Mouse (Mus musculus) limb, embryonic 14.5 days (tissue): ENCODE measurements around the gene Parg. TPM values are rescaled to one million over a fixed set of nuclear protein-coding genes. Genes with fewer than 3 reads are reported as not detected.
"Not testable (repeated sequence)": the region's sequence is repeated elsewhere in the genome, so short reads cannot be mapped to it uniquely, and the experiment has no call there.

ENCODE experiments used
- ATAC-seq: fragments of 200-750 bp; cut with Nextera tagmentation; 2 replicates; pipeline ENCODE4 v1.8.0; 2017; ENCODE audit warnings: low read depth, moderate number of reproducible peaks, moderate TSS enrichment; ENCODE audit not compliant: low FRiP score
- DNase-seq: peaks from one replicate; pipeline ENCODE4 v3.0.0-alpha.2; 2015; ENCODE audit warnings: low spot score
- H3K27ac ChIP-seq: fragments of 300-500 bp; sonication (generic); replicated peaks from 2 replicates; pipeline ENCODE4 v1.5.1; 2014; ENCODE audit warnings: low read depth, mild to moderate bottlenecking, low read length, moderate library complexity, mixed read lengths
- H3K27me3 ChIP-seq: fragments of 300-500 bp; sonication (generic); 2 replicates; pipeline ENCODE4 v1.6.1; 2014; ENCODE audit warnings: low read length, mixed read lengths; ENCODE audit not compliant: control insufficient read depth, insufficient read depth
- H3K36me3 ChIP-seq: fragments of 300-500 bp; sonication (generic); 2 replicates; pipeline ENCODE4 v1.6.1; 2014; ENCODE audit warnings: mild to moderate bottlenecking, low read length, moderate library complexity, mixed read lengths; ENCODE audit not compliant: control insufficient read depth, insufficient read depth
- H3K4me1 ChIP-seq: fragments of 300-500 bp; sonication (generic); 2 replicates; pipeline ENCODE4 v1.6.1; 2014; ENCODE audit warnings: antibody characterized with exemption, low read length, mixed read lengths; ENCODE audit not compliant: control insufficient read depth, insufficient read depth
- H3K4me2 ChIP-seq: fragments of 300-500 bp; sonication (generic); replicated peaks from 2 replicates; pipeline ENCODE4 v1.6.1; 2014; ENCODE audit warnings: low read depth, mild to moderate bottlenecking, low read length, moderate library complexity; ENCODE audit not compliant: severe bottlenecking
- H3K4me3 ChIP-seq: fragments of 300-500 bp; sonication (generic); replicated peaks from 2 replicates; pipeline ENCODE4 v1.5.1; 2014; ENCODE audit warnings: low read length
- H3K9ac ChIP-seq: fragments of 300-500 bp; sonication (generic); 2 replicates; pipeline ENCODE4 v1.6.1; 2014; ENCODE audit warnings: mild to moderate bottlenecking, low read depth, low read length, moderate library complexity; ENCODE audit not compliant: severe bottlenecking
- H3K9me3 ChIP-seq: fragments of 300-500 bp; sonication (generic); 2 replicates; pipeline ENCODE4 v1.6.1; 2016; ENCODE audit warnings: low read length; ENCODE audit not compliant: control insufficient read depth
- POLR2A ChIP-seq: fragments of 200-500 bp; IDR thresholded peaks from 2 replicates; pipeline ENCODE4 v1.8.0; 2012; ENCODE audit warnings: inconsistent platforms, mild to moderate bottlenecking, moderate library complexity, borderline replicate concordance; ENCODE audit not compliant: insufficient read depth, insufficient read length; ENCODE audit errors: extremely low read depth
- WGBS: fragments of 180-500 bp; shearing (Covaris S2); extraction: QIAGEN DNeasy Blood & Tissue Kit; methylation state at CpG from one replicate; pipeline ENCODE4 v1.1.7; 2014; 5-methylcytosine and 5-hydroxymethylcytosine counted together
- polyA plus RNA-seq, 2 experiments: library from polyadenylated mRNA; depleted of rRNA in 1 of 2; stranded (reverse) in 1 of 2; unstranded in 1 of 2; fragments of >200 nt; fragmentation: Nextera tagmentation in 1 of 2; extraction: Ambion mirVana in 1 of 2; gene quantifications; 2 replicates each; pipeline versions ENCODE4 v1.2.1 to v1.2.3; 2012 to 2014

The Parg gene
- polyA plus RNA-seq, 2 experiments, result 19.5 to 44.5 TPM

DNA sequence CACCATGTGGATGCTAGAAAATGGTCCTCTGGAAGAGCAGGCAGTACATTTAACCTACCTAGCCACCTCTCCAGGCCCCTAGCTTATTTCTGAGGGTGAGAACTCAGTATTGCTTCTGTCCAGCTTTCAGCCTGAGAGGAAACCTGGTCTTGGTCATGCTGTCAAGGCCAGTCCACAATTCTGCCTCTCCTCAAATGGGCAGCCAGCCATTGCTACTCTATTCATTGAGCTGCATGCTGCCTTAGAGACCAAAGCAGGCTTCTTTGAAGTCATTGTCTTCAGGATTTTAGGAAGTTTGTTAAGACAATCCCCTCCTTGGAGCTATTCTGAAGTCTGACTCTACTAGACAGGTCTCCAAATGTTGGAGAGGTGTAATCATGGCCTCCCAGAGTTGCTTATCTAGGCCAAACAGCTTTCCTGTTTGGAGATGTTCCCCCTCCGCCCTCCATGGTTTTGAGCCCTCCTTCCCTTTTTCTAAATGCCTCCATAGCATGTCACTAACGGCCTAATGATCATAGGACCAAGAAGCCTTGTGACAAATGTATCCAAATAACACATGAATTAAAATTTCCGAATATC is 33.0 kb upstream of the Parg start:
- DNase-seq, result no peak
- no peak for ATAC-seq
- no peak for TF ChIP-seq POLR2A
- H3K9ac ChIP-seq, result no peak overlapping the region
- WGBS, result 85% methylated on average over 3 of the region's 3 CpGs
- no peaks in the 10 kb centered on the region for H3K27me3 ChIP-seq
- H3K36me3 ChIP-seq, result peaks cover 11% of the 10 kb centered on the region
- peaks cover 16% of the 10 kb centered on the region; the same call in 1 of the 2 replicates for H3K4me1 ChIP-seq
- no peak overlapping the region for H3K27ac ChIP-seq
- no peaks in the 10 kb centered on the region for H3K9me3 ChIP-seq
- no peak overlapping the region for H3K4me2 ChIP-seq
- no peak overlapping the region for H3K4me3 ChIP-seq

- no peak overlapping the region for H3K9ac ChIP-seq
- H3K36me3 ChIP-seq, result peaks cover 22% of the 10 kb centered on the region
- peaks cover 12% of the 10 kb centered on the region; the same call in 1 of the 2 replicates for H3K4me1 ChIP-seq
- WGBS, result 91% methylated on average over 4 of the region's 4 CpGs
- TF ChIP-seq POLR2A, result no peak
- no peak overlapping the region for H3K27ac ChIP-seq
- H3K27me3 ChIP-seq, result no peaks in the 10 kb centered on the region
- no peaks in the 10 kb centered on the region for H3K9me3 ChIP-seq
- H3K4me3 ChIP-seq, result no peak overlapping the region
- no peak for ATAC-seq
- H3K4me2 ChIP-seq, result no peak overlapping the region
- no peak for DNase-seq
These were observed 31.6 kb upstream of the Parg start for GRCm38 (mm10) chr14:32170137-32170536.

DNA sequence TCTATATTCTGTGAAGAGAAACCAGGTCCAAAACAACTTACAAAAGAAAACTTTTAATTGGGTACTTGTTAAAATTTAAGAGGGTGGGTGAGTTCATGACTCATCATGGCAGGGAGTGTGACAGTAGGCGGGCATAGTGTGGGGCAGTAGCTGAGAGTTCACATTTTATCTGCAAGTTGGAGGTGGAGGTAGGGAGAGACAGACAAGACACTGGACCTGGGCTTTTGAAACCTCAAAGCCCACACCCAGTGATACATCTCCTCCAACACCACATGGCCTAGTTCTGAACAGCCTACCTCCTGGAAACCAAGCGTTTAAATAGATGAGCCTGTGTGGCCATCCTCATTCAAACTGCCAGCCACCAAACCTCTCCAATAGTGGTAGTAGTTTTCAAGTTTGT is 26.4 kb upstream of the Parg start:
- Histone ChIP-seq H3K4me1 (no peaks in the 10 kb centered on the region), H3K4me3 (no peak overlapping the region), H3K4me2 (no peak overlapping the region), H3K27me3 (no peaks in the 10 kb centered on the region), H3K9me3 (no peaks in the 10 kb centered on the region), H3K27ac (no peak overlapping the region), H3K36me3 (peaks cover 45% of the 10 kb centered on the region), H3K9ac (no peak overlapping the region)
- ATAC-seq (no peak), DNase-seq (no peak)
- TF ChIP-seq POLR2A, result no peak
- WGBS, result 92% methylated on average over 2 of the region's 2 CpGs

GRCm38 (mm10) chr14:32176590-32176989 is 25.2 kb upstream of the Parg start:
- not testable (repeated sequence) for DNase-seq, H3K4me1 ChIP-seq, H3K27me3 ChIP-seq, H3K4me3 ChIP-seq, H3K27ac ChIP-seq, ATAC-seq, H3K9ac ChIP-seq, H3K4me2 ChIP-seq, H3K9me3 ChIP-seq
- H3K36me3 ChIP-seq, result peaks cover 54% of the 10 kb centered on the region
- 80% methylated on average over 4 of the region's 5 CpGs for whole genome bisulfite sequencing

- no peak for TF ChIP-seq POLR2A
- Histone ChIP-seq H3K4me1 (no peaks in the 10 kb centered on the region), H3K27ac (no peak overlapping the region), H3K27me3 (no peaks in the 10 kb centered on the region), H3K36me3 (peaks cover 66% of the 10 kb centered on the region), H3K4me2 (no peak overlapping the region), H3K4me3 (no peak overlapping the region), H3K9me3 (no peaks in the 10 kb centered on the region), H3K9ac (no peak overlapping the region)
- DNase-seq, result no peak
- no peak for ATAC-seq
- WGBS, result 89% methylated on average over 10 of the region's 10 CpGs
These were observed 22.2 kb upstream of the Parg start for GRCm38 (mm10) chr14:32179393-32180195.
